Mouse (Mus musculus) olfactory bulb, adult 2 months (tissue): Measurements from ENCODE around the gene Dusp12.

Source experiments
- CTCF ChIP-seq: fragments of 200-500 bp; IDR thresholded peaks from 2 replicates; pipeline ENCODE4 v1.5.1; 2012; ENCODE audit warnings: low read depth, mild to moderate bottlenecking, low read length, moderate library complexity; ENCODE audit not compliant: insufficient read depth
- POLR2A ChIP-seq: fragments of 200-500 bp; IDR thresholded peaks from 2 replicates; pipeline ENCODE4 v1.6.1; 2012; ENCODE audit warnings: mild to moderate bottlenecking, low read depth, low read length, moderate library complexity; ENCODE audit not compliant: insufficient read depth

GRCm38 (mm10) chr1:170919308-170919707, 34.0 kb upstream of the Dusp12 start:
- TF ChIP-seq POLR2A (no peak), CTCF (no peak)
